Mouse (Mus musculus): ENCODE results near the gene Ceacam15. TPM values are rescaled to one million over a fixed set of nuclear protein-coding genes. Genes with fewer than 3 reads are reported as not detected.
A peak's percentile ranks its signal among the peaks of the same experiment; 100 is the strongest.
"Not testable (repeated sequence)": the region's sequence is repeated elsewhere in the genome, so short reads cannot be mapped to it uniquely, and the experiment has no call there.

The Ceacam15 gene
- not detected for total RNA-seq (2022)

DNA sequence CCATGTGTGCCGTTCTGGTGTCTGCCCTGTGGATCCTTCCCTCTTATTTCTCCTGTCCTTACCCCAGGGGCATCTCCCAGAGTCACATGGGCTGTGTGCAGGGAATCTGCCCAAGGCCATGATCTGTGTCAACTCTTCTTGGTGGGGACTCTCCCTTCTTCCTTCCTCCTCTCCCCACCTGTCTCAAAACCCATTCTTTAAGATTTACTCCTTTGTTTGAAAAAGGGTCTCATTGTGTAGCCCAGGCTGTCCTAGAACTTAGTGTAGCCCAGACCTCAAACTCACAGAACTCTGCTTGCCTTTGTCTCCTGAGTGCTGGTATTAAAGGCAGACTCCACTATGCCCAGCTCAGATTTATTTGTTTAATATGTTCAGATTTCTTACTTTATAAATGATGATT lies at the start of gene Ceacam15:
Gene Ceacam15 (minus strand): TSS at position 101 of the 400 bp plus-strand sequence.
- no peak for DNase-seq (ENCODE audit: low spot score in 2 of 2)

DNA sequence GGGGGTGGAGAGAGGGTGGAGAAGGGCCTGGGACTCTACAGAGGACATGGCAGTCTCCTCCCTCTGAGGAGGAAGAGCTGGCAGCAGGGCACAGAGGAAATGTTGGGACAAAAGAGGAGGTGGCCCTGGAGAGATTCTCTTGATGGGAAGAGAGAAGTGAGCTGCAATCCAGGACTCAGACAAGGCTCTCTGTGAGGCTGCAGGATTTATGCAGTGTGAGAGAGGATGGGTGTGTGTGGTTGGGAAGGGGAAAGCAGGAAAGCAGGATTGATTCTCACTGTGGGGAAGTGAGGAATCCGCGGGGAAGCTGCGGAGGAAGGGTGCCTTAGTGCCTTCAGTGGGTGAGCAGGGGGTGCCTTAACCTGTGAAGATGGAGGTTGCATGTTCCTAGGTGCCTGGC lies 47.0 kb upstream of the Ceacam15 start:
- not testable (repeated sequence) for DNase-seq (ENCODE audit: low spot score in 2 of 2)

DNA sequence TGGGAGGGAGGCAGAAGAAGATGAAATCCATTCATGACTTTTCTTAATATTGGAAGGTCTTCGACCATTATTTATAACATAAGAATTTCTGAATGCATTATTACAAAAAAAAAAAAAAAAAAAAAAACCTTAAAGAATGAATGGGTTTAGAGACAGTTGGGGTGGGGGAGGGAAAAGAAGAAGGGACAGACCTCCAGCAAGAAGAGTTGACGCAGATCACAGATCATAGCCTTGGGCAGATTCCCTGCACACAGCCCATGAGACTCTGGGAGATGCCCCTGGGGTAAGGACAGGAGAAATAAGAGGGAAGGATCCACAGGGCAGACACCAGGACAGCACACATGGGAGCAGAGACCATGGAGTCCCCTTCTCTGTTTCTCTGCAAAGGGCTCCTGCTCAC lies 46.1 kb upstream of the Ceacam15 start, which contains the start of gene Ceacam9:
Gene Ceacam9 (plus strand): TSS at position 301 of the 400 bp plus-strand sequence.
- no peak for DNase-seq (ENCODE audit: low spot score in 2 of 2)

DNA sequence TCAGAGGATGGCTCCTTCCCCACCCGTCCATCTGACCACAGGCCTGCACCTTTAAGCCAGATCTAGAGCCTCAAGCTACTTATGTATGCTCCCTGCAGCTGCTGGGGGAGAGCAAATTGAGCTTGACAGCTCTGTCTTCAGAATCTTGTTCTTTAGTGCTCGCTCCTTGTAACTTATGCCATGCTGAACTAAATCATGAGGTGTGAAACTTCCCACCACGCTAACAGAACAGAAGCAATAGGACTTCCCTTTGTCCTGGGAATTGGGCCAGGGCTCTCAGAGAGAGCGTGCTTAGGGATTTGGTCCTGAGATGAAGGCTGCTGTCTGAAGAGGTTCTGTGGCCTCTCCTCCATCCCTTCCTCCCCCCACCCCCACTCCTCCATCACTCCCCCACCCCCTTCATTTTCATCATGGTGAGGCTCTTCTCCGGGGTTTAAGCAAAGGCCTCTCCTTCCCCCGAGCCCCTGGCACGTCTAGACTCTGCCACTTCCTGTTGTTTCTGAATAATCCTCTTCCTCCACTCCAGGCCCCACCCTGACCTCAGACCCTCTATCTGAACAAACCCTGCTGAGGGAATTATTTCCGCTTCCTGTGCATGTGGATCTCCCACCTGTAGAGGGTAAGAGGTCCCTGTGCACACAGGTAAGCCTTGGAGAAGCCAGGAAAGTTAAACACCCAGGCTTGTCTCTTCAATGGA lies 41.1 kb upstream of the Ceacam15 start:
- DNase-seq (ENCODE audit: low spot score in 2 of 2), result not testable (repeated sequence)

DNA sequence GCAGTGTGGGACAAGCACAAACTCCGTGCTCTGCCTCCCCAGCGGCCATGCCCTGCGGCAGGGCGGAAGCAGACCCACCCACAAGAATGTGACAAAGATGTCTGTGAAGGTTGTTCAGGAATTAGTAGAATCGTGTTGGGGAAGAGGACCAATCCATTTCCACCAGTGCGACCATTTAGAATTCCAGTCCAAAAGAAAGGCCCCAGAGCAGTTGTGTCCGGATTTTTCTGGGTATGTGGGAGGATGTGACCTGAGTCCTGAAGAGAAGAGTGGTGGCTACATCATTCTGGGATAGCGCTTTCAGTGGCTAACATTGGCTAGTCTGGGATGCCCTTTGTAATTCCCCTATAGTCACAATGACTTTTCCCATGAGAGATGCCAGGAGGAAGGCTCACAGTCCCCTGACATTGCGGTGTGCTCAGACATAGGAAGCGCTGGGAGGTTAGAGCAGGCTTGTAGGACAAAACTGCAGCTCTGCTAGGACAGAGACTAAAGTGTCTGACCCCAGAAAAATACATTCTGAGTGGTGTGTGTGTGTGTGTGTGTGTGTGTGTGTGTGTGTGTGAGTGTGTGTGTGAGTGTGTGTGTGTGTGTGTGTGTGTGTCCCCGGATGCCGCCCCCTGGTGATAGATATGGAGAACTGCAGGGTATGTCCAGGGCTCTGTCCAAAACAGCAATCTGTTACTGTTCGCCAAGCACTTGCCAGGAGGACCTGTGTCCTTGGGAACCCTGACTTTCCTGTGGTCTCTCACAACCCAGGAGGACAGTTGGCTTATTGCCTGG lies 37.3 kb upstream of the Ceacam15 start:
- DNase-seq (ENCODE audit: low spot score in 2 of 2), result no peak

DNA sequence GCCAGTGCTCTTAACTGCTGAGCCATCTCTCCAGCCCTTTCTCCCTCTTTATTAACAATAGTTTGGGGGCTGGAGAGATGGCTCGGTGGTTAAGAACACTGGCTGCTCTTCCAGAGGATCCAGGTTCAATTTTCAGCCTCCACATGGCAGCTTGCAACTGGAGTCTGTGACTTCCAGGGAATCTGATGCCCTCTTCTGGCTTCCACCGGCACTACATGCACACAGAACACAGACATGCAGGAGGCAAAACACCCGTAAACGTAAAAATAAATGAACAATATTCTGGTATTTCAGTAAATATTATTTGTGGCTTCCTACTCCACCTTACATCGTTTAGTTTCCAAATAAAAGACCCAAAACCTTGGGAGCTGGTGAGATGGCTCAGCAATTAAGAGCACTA lies 35.1 kb upstream of the Ceacam15 start:
- DNase-seq (ENCODE audit: low spot score in 2 of 2), result no peak

DNA sequence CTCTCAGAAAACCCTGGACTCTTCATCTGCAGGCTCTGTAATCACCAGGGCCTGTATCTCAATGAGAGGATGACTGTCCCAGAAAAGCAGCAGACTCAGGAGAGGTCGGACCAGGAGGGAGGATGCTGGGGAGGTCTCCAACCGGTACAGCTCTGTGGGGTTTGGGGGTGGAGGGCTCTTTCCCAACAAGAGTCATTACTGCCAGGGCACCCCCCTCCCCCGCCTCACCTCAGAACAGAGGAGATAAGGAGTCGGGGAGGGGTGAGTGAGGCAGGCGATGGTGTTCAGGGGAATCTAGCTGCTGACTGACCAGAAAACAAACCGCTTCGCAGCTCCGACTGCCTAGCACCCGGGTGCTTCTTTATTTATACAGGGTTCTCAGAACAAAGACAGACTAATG lies 32.7 kb upstream of the Ceacam15 start:
- no peak for DNase-seq (ENCODE audit: low spot score in 2 of 2)

DNA sequence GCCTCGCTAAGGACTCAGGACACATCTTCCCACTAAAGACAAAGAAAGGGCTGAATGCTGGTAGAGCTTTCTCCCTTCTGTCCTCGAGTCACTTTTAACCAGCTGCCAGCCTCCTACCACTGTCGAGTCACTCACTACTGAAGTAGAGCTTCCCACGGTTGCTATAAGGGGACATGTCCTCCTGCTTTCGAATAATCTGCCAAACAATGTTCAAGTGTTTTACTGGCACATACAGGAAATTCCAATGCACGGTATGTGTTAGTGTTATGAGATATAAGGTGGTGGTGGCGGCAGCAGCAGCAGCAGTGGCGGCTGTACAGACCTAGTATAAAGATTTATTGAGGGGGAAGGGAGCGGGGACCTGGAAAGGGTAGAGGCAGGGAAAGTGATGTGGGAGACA lies 30.9 kb upstream of the Ceacam15 start:
- DNase-seq (ENCODE audit: low spot score in 2 of 2), result peak in 1 of 2 experiments; percentile 71

DNA sequence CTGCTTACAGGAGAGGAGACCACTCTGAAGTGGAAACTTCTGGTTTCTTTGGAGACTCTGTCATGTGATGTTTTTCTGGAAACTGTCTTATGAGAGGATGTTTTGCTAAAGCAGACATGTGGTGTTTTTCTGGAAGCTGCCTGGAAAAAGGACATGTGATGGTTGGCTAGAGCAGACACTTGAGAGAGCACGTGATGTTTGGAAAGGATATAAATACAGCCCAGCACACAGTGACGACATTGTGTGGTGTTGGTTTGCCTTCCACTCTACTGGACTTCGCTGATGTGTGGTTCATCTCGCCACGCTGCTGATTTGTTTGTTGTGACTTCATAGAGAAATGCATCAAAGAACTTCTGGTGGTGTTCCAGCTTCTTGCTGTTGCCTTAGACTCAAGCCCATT lies 25.1 kb upstream of the Ceacam15 start:
- DNase-seq (ENCODE audit: low spot score in 2 of 2), result no peak

DNA sequence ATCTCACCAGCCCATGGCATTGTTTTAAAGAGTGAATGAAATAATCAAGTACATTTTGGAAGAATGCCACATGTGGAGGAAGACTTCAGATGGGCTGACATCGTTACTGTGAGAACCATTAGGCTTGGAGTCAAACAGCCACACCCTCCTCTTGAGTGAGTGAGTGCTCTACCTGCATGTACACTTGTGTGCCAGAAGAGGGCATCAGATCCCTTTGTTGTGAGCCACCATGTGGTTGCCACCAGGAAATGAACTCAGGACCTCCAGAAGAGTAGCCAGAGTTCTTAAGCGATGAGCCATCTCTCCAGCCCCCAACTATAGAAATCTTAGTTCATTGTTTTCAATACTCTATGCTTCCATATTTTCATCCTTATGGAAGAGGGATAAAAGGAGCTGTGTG lies 23.5 kb upstream of the Ceacam15 start:
- DNase-seq (ENCODE audit: low spot score in 2 of 2), result no peak

DNA sequence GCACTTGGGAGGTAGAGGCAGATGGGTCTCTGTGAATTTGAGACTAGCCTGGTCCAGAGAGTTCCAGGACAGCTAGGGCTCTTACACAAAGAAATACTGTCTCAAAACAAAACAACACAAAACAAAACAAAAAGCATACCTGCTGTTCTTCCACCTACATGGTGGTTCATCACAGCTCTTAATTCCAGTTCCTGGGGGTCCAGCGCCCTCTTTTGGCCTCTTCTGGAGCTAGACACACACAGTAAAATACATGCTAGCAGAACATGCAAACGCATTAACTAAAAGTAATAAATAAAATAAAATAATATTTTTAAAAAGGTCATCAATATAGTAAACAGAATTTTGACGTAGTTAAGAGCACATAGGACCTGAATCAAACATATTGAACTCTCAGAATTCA lies 19.5 kb upstream of the Ceacam15 start:
- DNase-seq (ENCODE audit: low spot score in 2 of 2), result no peak

DNA sequence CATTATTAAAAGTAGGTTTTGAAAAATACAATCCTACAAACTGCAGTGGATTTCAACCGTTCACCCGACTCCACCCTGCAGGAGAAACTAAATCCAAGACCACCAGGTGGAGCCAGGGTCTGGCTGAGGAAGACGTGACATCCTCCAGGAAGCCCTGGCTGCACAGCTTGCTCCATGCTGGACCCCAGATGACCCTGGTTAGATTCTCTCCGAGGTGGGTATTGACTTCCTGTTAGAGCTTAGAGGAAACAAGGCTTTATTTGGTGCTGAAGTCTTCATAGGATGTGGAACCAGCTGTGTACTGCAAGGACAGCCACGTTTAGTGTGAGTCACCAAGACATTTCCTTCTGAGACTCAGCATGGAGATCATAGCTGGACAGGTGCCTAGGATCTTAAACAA lies 13.7 kb upstream of the Ceacam15 start:
- DNase-seq (ENCODE audit: low spot score in 2 of 2), result no peak

DNA sequence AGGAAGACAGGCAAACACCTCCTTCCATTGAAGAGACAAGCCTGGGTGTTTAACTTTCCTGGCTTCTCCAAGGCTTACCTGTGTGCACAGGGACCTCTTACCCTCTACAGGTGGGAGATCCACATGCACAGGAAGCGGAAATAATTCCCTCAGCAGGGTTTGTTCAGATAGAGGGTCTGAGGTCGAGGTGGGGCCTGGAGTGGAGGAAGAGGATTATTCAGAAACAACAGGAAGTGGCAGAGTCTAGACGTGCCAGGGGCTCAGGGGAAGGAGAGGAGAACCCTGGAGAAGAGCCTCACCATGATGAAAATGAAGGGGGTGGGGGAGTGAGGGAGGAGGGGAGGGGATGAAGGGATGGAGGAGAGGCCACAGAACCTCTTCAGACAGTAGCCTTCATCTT lies 4.7 kb upstream of the Ceacam15 start:
- not testable (repeated sequence) for DNase-seq (ENCODE audit: low spot score in 2 of 2)

DNA sequence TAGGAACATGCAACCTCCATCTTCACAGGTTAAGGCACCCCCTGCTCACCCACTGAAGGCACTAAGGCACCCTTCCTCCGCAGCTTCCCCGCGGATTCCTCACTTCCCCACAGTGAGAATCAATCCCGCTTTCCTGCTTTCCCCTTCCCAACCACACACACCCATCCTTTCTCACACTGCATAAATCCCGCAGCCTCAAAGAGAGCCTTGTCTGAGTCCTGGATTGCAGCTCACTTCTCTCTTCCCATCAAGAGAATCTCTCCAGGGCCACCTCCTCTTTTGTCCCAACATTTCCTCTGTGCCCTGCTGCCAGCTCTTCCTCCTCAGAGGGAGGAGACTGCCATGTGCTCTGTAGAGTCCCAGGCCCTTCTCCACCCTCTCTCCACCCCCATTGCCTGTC lies 806 bp downstream of the Ceacam15 start:
- DNase-seq (ENCODE audit: low spot score in 2 of 2), result not testable (repeated sequence)

DNA sequence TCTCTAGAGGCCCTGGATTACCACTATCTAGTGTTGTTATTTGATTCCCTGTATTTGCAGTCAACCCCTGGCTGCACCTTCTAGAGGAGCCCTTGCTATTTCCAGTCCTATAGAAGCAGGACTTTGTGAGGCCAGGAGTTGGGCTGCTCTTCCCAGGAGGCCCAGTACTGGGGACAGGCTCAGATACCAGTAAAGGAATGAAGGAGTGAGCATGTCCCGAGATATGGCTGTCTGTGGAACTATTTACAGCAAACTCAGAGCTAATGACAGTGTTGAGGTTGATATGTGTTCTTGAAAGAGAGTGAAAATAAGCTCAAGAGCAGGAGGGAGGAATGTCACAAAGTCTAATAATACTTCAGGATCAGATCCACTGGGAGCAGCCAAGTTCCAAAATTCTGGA lies 1.7 kb downstream of the Ceacam15 start:
- DNase-seq (ENCODE audit: low spot score in 2 of 2), result no peak

DNA sequence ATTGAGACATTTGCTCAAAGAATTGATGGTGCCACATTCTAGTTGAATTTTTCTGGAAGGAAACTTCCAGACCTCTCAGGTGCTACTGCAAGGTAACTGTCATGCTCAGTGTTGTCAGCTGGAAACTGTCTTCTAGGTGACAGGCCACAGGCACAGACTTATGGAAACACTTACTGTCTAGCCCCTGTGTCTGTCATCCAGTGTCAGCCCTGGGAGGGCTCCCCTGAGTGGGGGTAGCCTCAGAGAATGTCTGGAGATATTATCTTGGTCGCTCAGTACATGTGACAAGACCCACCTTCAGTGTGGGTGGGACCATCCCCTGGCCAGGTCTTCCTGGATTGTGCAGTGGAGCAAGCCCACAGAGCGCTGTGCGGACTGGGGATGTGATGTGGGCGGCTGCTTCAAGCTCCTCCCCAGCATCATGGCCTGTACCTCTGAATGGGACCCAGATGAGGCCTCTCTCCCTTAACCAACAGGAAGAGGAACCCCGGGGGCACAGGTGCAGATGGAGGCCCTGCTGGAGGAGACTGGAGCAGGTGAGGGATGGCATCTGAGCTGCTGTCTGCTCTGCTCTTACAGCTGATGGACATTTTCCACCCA lies 7.1 kb downstream of the Ceacam15 start:
- DNase-seq (ENCODE audit: low spot score in 2 of 2), result not testable (repeated sequence)

DNA sequence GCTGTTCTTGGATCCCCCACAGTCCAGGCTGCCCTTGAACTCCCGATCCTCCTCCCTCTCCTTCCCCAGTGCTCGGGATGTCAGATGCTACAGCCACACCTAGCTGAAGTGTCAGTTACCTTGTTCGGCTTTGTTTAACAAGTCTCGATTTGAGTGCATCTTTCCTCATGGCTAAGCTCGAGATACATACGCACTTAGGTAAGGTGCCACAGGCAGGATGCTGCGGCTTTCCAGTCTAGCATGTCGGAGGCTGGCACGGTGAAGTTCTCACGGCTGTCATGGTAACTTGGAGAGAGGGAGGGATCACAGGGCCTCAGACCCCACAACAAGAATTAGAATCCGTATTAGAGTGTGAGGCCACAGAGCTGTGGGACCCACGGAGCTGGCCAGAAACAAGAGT lies 31.2 kb downstream of the Ceacam15 start:
- no peak for DNase-seq (ENCODE audit: low spot score in 2 of 2)

DNA sequence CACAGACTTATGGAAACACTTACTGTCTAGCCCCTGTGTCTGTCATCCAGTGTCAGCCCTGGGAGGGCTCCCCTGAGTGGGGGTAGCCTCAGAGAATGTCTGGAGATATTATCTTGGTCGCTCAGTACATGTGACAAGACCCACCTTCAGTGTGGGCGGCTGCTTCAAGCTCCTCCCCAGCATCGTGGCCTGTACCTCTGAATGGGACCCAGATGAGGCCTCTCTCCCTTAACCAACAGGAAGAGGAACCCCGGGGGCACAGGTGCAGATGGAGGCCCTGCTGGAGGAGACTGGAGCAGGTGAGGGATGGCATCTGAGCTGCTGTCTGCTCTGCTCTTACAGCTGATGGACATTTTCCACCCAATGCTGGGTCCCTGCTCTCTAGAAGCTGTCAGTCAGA lies 32.4 kb downstream of the Ceacam15 start:
- not testable (repeated sequence) for DNase-seq (ENCODE audit: low spot score in 2 of 2)

DNA sequence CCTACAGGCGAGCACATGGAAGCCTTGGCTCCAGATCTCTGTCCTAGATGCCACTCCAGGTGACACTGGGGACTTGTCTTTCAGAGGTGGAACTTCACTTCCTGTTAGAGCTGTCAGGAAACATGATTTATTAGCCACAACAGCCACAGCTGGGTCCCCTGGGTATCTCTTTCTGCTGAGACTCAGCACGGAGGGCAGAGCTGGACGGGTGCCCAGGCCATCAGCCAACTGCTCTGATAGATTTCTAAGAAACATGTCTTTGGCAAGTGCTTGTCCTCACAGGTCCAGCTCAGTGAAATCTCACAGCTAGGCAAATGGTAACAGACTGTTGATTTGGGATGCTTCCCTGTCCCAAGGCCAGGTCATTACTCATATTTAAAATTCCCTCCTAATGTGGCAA lies 36.5 kb downstream of the Ceacam15 start:
- no peak for DNase-seq (ENCODE audit: low spot score in 2 of 2)

DNA sequence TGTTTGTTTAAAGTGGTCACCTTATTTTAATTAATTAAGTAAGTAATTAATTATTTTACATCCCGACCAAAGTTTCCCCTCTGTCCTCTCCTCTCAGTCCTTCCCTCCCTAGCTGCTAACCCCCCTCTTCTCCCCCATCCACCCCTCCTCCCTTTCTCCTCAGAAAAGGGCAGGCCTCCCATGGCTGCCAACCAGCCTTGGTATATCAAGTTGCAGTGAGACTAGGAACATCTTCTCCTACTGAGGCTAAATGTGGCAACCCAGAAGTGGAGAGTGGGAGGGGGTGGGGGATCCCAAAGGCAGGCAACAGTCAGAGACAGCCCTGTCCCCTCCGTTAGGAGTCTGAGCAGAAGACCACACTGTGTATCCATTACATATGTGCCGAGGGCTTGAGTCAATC lies 40.4 kb downstream of the Ceacam15 start:
- no peak for DNase-seq (ENCODE audit: low spot score in 2 of 2)

DNA sequence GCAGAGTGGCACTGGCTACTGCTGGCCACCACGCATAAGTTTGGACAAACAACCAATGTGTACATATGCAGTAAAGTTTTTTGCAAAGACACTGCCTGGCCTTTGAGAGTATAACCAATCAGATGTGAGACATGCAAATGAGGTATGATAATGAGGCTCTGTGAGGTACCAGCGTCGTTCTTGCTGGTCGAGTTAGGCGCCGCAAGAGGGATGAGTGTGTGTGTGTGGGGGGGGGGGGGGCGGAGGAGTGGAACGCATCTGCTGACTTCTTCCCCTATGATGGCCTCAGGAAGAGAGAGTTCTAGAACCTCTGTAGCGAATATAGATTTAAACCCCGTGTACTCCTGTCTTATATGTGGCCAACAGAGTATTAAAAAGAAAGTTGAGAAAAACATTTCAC lies 41.6 kb downstream of the Ceacam15 start:
- not testable (repeated sequence) for DNase-seq (ENCODE audit: low spot score in 2 of 2)

DNA sequence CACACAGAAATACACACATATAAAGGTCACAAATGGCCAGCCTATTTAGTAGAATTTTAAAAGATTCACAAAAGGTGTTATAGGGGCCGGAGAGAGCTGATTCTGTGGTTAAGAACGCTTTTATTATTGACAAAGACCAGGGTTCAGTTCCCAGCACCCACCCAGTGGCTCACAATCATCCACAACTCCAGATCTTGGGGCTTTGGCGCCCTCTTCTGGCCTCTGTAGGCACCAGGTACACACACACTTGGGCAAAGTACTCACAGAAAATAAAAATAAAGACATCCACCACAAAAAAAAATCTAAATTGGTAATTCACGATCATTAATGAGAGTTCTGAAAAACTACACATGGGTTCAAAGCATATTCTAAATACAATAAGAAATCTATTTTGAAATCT lies 43.6 kb downstream of the Ceacam15 start:
- no peak for DNase-seq (ENCODE audit: low spot score in 2 of 2)
